Mouse (Mus musculus) liver, adult 2 months (tissue): ENCODE results near the gene 4933407L21Rik. TPM values are rescaled to one million over a fixed set of nuclear protein-coding genes. Genes with fewer than 3 reads are reported as not detected.

Experiments used
- DNase-seq: peaks from one replicate; pipeline ENCODE4 v3.0.0-alpha.2; 2011; ENCODE audit warnings: low read depth, low spot score; ENCODE audit errors: extremely low read depth
- H3K27ac ChIP-seq: fragments of 200-500 bp; replicated peaks from 2 replicates; pipeline ENCODE4 v1.5.1; 2012; ENCODE audit warnings: low read depth, mild to moderate bottlenecking, control low read depth, inconsistent platforms, low read length; ENCODE audit not compliant: insufficient read depth
- H3K27me3 ChIP-seq: fragments of 200-500 bp; 2 replicates; pipeline ENCODE4 v1.6.1; 2012; ENCODE audit warnings: mild to moderate bottlenecking, moderate library complexity, low read length, inconsistent platforms; ENCODE audit not compliant: control insufficient read depth, insufficient read depth
- H3K36me3 ChIP-seq: fragments of 200-500 bp; 2 replicates; pipeline ENCODE4 v1.6.1; 2012; ENCODE audit warnings: low read length, inconsistent platforms; ENCODE audit not compliant: control insufficient read depth, insufficient read depth
- H3K4me1 ChIP-seq: fragments of 200-500 bp; 2 replicates; pipeline ENCODE4 v1.6.1; 2011; ENCODE audit warnings: low read length; ENCODE audit not compliant: control insufficient read depth, insufficient read depth
- H3K4me3 ChIP-seq: fragments of 200-500 bp; 2 replicates; pipeline ENCODE4 v1.5.1; 2011; ENCODE audit warnings: low read depth, mild to moderate bottlenecking, control low read depth, low read length, moderate library complexity; ENCODE audit not compliant: insufficient read depth
- H3K79me2 ChIP-seq: fragments of 200-500 bp; 2 replicates; pipeline ENCODE4 v1.6.1; 2012; ENCODE audit warnings: inconsistent platforms, mild to moderate bottlenecking, low read length, moderate library complexity; ENCODE audit not compliant: control insufficient read depth, insufficient read depth
- H3K9ac ChIP-seq: fragments of 200-500 bp; 2 replicates; pipeline ENCODE4 v1.6.1; 2012; ENCODE audit warnings: low read depth, mild to moderate bottlenecking, control low read depth, inconsistent platforms, low read length
- CTCF ChIP-seq: fragments of 200-500 bp; IDR thresholded peaks from 2 replicates; pipeline ENCODE4 v1.5.1; 2011; ENCODE audit warnings: low read depth, low read length, control low read depth
- POLR2A ChIP-seq: fragments of 200-500 bp; IDR thresholded peaks from 2 replicates; pipeline ENCODE4 v1.6.1; 2011; ENCODE audit warnings: low read length, control low read depth; ENCODE audit not compliant: insufficient read depth; ENCODE audit errors: extremely low read depth
- WGBS: fragments of 180-500 bp; shearing (Covaris S2); methylation state at CpG from one replicate; pipeline ENCODE4 v1.1.7; 2018; 5-methylcytosine and 5-hydroxymethylcytosine counted together
- polyA plus RNA-seq: library from polyadenylated mRNA; depleted of rRNA; stranded (reverse); fragments of >200 nt; gene quantifications from 2 replicates; pipeline ENCODE4 v1.2.3, GENCODE M21; 2012
- total RNA-seq: library from RNA; depleted of rRNA; stranded (reverse); fragments of >200 nt; gene quantifications from 2 replicates; pipeline ENCODE4 v1.2.3, GENCODE M21; 2014

4933407L21Rik gene
- total and polyA plus RNA-seq, 2 experiments, result not detected

- 81% methylated on average over 1 of the region's 1 CpGs for WGBS
Measured at GRCm38 (mm10) chr1:85937323-85937722, 9.0 kb downstream of the 4933407L21Rik start.

DNA sequence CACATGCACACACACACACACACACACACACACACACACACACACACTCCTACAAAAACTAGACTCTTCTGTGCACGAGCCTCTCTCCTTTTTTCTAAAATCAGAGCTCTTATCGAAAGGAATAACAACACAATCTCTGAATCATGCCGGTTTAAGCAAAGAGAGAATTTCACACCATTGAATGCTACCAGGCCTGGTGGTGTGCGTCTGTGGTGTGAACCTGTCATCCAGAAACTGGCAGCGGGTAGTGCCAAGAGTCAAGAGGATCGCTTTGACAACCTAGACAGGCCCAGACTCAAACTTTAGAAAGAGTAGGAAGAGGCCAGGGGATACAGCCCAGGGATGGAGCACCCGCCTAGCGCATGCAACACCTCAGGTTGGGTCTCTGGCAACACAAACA lies 14.0 kb downstream of the 4933407L21Rik start:
- Histone ChIP-seq H3K4me3 (no peak overlapping the region), H3K27ac (no peak overlapping the region), H3K79me2 (no peaks in the 10 kb centered on the region), H3K9ac (no peak overlapping the region), H3K27me3 (no peaks in the 10 kb centered on the region), H3K36me3 (no peaks in the 10 kb centered on the region), H3K4me1 (no peaks in the 10 kb centered on the region)
- TF ChIP-seq POLR2A (no peak), CTCF (no peak)
- DNase-seq, result no peak
- 87% methylated on average over 8 of the region's 8 CpGs for WGBS

More at GRCm38 (mm10) chr1:85937323-85937722, 9.0 kb downstream of the 4933407L21Rik start:
- H3K9ac ChIP-seq, result no peak overlapping the region
- H3K27me3 ChIP-seq, result no peaks in the 10 kb centered on the region
- TF ChIP-seq POLR2A, result no peak
- TF ChIP-seq CTCF, result no peak
- no peaks in the 10 kb centered on the region for H3K36me3 ChIP-seq
- peaks cover 9% of the 10 kb centered on the region for H3K4me1 ChIP-seq
- no peak overlapping the region for H3K27ac ChIP-seq
- DNase-seq, result no peak
- no peaks in the 10 kb centered on the region for H3K79me2 ChIP-seq
- no peak overlapping the region for H3K4me3 ChIP-seq

DNA sequence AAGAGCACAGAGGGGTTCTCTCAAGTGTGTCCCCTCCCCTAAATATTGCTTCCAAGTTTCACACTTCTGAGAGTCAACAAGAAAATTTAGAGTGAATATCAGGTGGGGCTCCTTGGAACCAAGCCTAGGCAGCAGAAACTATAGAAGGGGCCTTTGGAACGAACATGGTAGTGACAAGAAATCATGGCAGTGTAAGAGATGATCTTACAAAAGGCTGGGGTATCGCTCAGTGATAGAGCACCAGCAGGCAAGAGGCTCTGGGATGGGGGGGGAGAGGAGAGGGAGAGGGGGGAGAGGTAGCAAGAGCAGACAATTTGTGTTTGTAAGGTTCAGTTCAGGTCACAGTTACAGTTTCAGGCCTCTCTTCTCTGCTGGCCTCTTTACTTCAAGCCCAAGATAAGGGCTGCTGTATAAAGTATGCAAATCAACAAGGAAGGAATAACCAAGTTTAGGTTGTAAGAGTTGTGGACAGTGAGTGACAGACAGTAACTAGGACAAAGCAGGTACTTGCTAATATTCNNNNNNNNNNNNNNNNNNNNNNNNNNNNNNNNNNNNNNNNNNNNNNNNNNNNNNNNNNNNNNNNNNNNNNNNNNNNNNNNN lies 20.9 kb downstream of the 4933407L21Rik start:
- Histone ChIP-seq H3K27me3 (no peaks in the 10 kb centered on the region), H3K36me3 (no peaks in the 10 kb centered on the region), H3K4me1 (no peaks in the 10 kb centered on the region; the same call in 1 of the 2 replicates)

GRCm38 (mm10) chr1:85955150-85955549 lies 26.9 kb downstream of the 4933407L21Rik start:
- 60% methylated on average over 3 of the region's 3 CpGs for WGBS
- H3K27ac ChIP-seq, result no peak overlapping the region
- TF ChIP-seq POLR2A, result no peak
- TF ChIP-seq CTCF, result no peak

More for the DNA sequence above, 20.9 kb downstream of the 4933407L21Rik start:
- H3K79me2 ChIP-seq, result no peaks in the 10 kb centered on the region
- no peak overlapping the region for H3K9ac ChIP-seq
- WGBS, result 90% methylated on average over 2 of the region's 2 CpGs
- TF ChIP-seq CTCF, result no peak
- no peak for TF ChIP-seq POLR2A
- no peak overlapping the region for H3K27ac ChIP-seq
- DNase-seq, result no peak
- no peak overlapping the region for H3K4me3 ChIP-seq

GRCm38 (mm10) chr1:85957290-85957689 lies 29.0 kb downstream of the 4933407L21Rik start:
- Histone ChIP-seq H3K27me3 (no peaks in the 10 kb centered on the region), H3K4me3 (no peak overlapping the region), H3K27ac (no peak overlapping the region), H3K4me1 (peaks cover 13% of the 10 kb centered on the region), H3K79me2 (no peaks in the 10 kb centered on the region), H3K9ac (no peak overlapping the region), H3K36me3 (no peaks in the 10 kb centered on the region)
- 67% methylated on average over 5 of the region's 5 CpGs for WGBS
- no peak for TF ChIP-seq POLR2A
- TF ChIP-seq CTCF, result no peak
- no peak for DNase-seq

More at GRCm38 (mm10) chr1:85955150-85955549, 26.9 kb downstream of the 4933407L21Rik start:
- no peaks in the 10 kb centered on the region for H3K27me3 ChIP-seq
- no peaks in the 10 kb centered on the region for H3K79me2 ChIP-seq
- no peak overlapping the region for H3K4me3 ChIP-seq
- no peak for DNase-seq
- H3K9ac ChIP-seq, result no peak overlapping the region
- peaks cover 7% of the 10 kb centered on the region; the same call in 1 of the 2 replicates for H3K4me1 ChIP-seq
- no peaks in the 10 kb centered on the region for H3K36me3 ChIP-seq

DNA sequence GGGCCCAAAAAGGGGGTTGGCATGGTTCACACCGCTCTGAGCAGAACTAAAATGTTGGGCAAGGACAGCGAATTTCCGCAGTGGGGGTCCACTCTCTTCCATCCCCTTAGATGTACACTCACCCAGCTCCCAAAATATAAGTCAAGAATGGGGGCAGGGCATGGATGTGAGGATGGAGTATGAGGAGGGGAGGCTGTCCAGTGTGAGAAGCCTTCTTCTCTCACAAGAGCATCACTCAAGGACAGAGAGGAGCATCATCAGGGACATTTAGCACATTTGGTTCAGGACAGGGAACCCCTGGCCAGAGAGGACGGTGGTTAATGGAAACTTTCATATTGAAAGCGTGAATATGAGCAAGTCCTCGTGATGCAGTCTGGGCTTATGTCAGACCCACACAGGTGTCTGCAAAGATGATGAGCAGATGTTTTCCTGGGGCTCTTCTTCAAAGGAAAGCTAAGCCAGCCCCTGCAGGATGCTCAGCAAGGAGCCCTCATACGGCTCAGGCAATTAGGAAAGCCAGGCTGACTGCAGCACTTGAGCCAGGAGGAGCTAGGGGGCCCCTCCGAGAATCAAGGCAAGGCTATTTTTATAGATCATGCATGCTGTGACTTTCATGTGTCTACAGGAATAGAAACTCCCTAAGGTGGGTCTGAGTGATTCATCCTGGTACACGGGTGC lies 29.8 kb downstream of the 4933407L21Rik start:
- Histone ChIP-seq H3K27ac (no peak overlapping the region), H3K79me2 (no peaks in the 10 kb centered on the region), H3K27me3 (no peaks in the 10 kb centered on the region), H3K36me3 (no peaks in the 10 kb centered on the region), H3K4me1 (peaks cover 13% of the 10 kb centered on the region), H3K9ac (no peak overlapping the region), H3K4me3 (no peak overlapping the region)
- TF ChIP-seq POLR2A, result no peak
- TF ChIP-seq CTCF, result no peak
- 90% methylated on average over 9 of the region's 9 CpGs for WGBS
- DNase-seq, result no peak
